Comparison of ENCODE assay signal across 17 mouse cellular contexts in genomic region chr5:15688874-15689658, GRCm38 (mm10). TPM values are rescaled to one million over a fixed set of nuclear protein-coding genes. Genes with fewer than 3 reads are reported as not detected.
DNase-seq lines count a peak whose midpoint lies in the region; ATAC-seq and TF ChIP-seq lines count a peak whose summit lies in the region.
"Not testable (repeated sequence)": the region's sequence is repeated elsewhere in the genome, so short reads cannot be mapped to it uniquely, and the experiment has no call there.
"Had no signal": no experiment of that assay in that cellular context is flagged by ENCODE, and none has a peak within 500 bp of the region (broad histone marks: within the 10 kb centered on the region; RNA-seq: fewer than 3 reads in every experiment).

No protein-coding gene starts in this region.

- TF ChIP-seq EP300 in heart, postnatal 0 days (IDR thresholded peaks at IDR 0.05; ENCODE audit: low read depth) = not testable (repeated sequence)

- not testable (repeated sequence) for H3K4me2 ChIP-seq in embryonic facial prominence, embryonic 12.5 days (replicated peaks); forebrain, embryonic 16.5 days (ENCODE audit: low read length); heart, postnatal 0 days (ENCODE audit: low read depth, low read length); intestine, embryonic 14.5 days (ENCODE audit: low read length); limb, embryonic 12.5 days; liver, embryonic 16.5 days (ENCODE audit: low read depth, low read length); midbrain, embryonic 13.5 days (replicated peaks); neural tube, embryonic 15.5 days

- not testable (repeated sequence) for H3K4me3 ChIP-seq in embryonic facial prominence, embryonic 12.5 days; forebrain, embryonic 16.5 days (replicated peaks; ENCODE audit: low read length); heart, postnatal 0 days (ENCODE audit: low read depth, low read length); intestine, embryonic 14.5 days (ENCODE audit: low read depth, low read length); limb, embryonic 12.5 days (replicated peaks); liver, embryonic 16.5 days (ENCODE audit: low read depth, low read length); midbrain, embryonic 13.5 days (replicated peaks); neural tube, embryonic 15.5 days (replicated peaks)

- DNase-seq in heart, postnatal 0 days (ENCODE audit: low spot score); intestine, embryonic 14.5 days (ENCODE audit: low spot score): not testable (repeated sequence)

- H3K4me1 ChIP-seq in embryonic facial prominence, embryonic 12.5 days; forebrain, embryonic 16.5 days (replicated peaks; ENCODE audit: control insufficient read depth, insufficient read depth, low read length); heart, postnatal 0 days (ENCODE audit: control insufficient read depth, insufficient read depth); intestine, embryonic 14.5 days (replicated peaks; ENCODE audit: control insufficient read depth, insufficient read depth, low read length); limb, embryonic 12.5 days (replicated peaks); liver, embryonic 16.5 days (ENCODE audit: control insufficient read depth, low read depth, low read length); midbrain, embryonic 13.5 days (replicated peaks); neural tube, embryonic 15.5 days: not testable (repeated sequence)

- H3K27ac ChIP-seq in embryonic facial prominence, embryonic 12.5 days; forebrain, embryonic 16.5 days (ENCODE audit: low read length); heart, postnatal 0 days (ENCODE audit: low read depth); intestine, embryonic 14.5 days (ENCODE audit: low read depth); limb, embryonic 12.5 days; liver, embryonic 16.5 days (ENCODE audit: low read length); midbrain, embryonic 13.5 days; neural tube, embryonic 15.5 days (replicated peaks): not testable (repeated sequence)

- H3K9me3 ChIP-seq in embryonic facial prominence, embryonic 12.5 days = peaks cover 12% of the 10 kb centered on the region; the same call in 1 of the 2 replicates
- not testable (repeated sequence) for H3K9me3 ChIP-seq in forebrain, embryonic 16.5 days (ENCODE audit: control insufficient read depth, low read length); heart, postnatal 0 days (replicated peaks; ENCODE audit: control insufficient read depth, low read length); intestine, embryonic 14.5 days (ENCODE audit: control insufficient read depth, low read length); liver, embryonic 16.5 days (replicated peaks; ENCODE audit: control insufficient read depth, low read length)
- H3K9me3 ChIP-seq in limb, embryonic 12.5 days = peaks cover 37% of the 10 kb centered on the region
- H3K9me3 ChIP-seq in midbrain, embryonic 13.5 days = peaks cover 29% of the 10 kb centered on the region
- peaks cover 26% of the 10 kb centered on the region for H3K9me3 ChIP-seq in neural tube, embryonic 15.5 days (replicated peaks)

- ATAC-seq in embryonic facial prominence, embryonic 12.5 days (ENCODE audit: insufficient number of reproducible peaks, insufficient read depth, low FRiP score, low TSS enrichment) = peak; percentile 82
- ATAC-seq in forebrain, embryonic 16.5 days = peak; percentile 40; the same call in 1 of the 2 replicates
- ATAC-seq in heart, postnatal 0 days (ENCODE audit: insufficient read depth, low read depth) = peak; percentile 58; the same call in 1 of the 2 replicates
- ATAC-seq in intestine, embryonic 14.5 days (replicated peaks; ENCODE audit: low FRiP score, low TSS enrichment, low read depth) = peak; percentile 80
- peak; percentile 82 for ATAC-seq in limb, embryonic 12.5 days (ENCODE audit: insufficient number of reproducible peaks, insufficient read depth, low FRiP score, low TSS enrichment, low read depth)
- ATAC-seq in liver, embryonic 16.5 days (ENCODE audit: low read depth) = peak; percentile 53
- peak; percentile 86 for ATAC-seq in midbrain, embryonic 13.5 days
- peak; percentile 83 for ATAC-seq in neural tube, embryonic 15.5 days (ENCODE audit: low FRiP score)

- not testable (repeated sequence) for H3K9ac ChIP-seq in embryonic facial prominence, embryonic 12.5 days; forebrain, embryonic 16.5 days (replicated peaks; ENCODE audit: low read depth, low read length); heart, postnatal 0 days (replicated peaks; ENCODE audit: low read depth, low read length); intestine, embryonic 14.5 days (ENCODE audit: low read length); limb, embryonic 12.5 days (replicated peaks); liver, embryonic 16.5 days (ENCODE audit: low read depth, low read length); midbrain, embryonic 13.5 days (replicated peaks); neural tube, embryonic 15.5 days (replicated peaks)

- not testable (repeated sequence) for H3K36me3 ChIP-seq in embryonic facial prominence, embryonic 12.5 days; forebrain, embryonic 16.5 days (ENCODE audit: control insufficient read depth, insufficient read depth); heart, postnatal 0 days (replicated peaks; ENCODE audit: control insufficient read depth, insufficient read depth, low read length); intestine, embryonic 14.5 days (ENCODE audit: control insufficient read depth, insufficient read depth, low read length); limb, embryonic 12.5 days; liver, embryonic 16.5 days (ENCODE audit: control insufficient read depth, insufficient read depth); midbrain, embryonic 13.5 days; neural tube, embryonic 15.5 days

- WGBS in embryonic facial prominence, embryonic 12.5 days = 71% methylated on average over 4 of the region's 4 CpGs
- WGBS in forebrain, embryonic 16.5 days = 64% methylated on average over 4 of the region's 4 CpGs
- WGBS in heart, postnatal 0 days = 44% methylated on average over 4 of the region's 4 CpGs
- 60% methylated on average over 4 of the region's 4 CpGs for WGBS in intestine, embryonic 14.5 days
- 67% methylated on average over 4 of the region's 4 CpGs for WGBS in limb, embryonic 12.5 days
- WGBS in liver, embryonic 16.5 days (ENCODE audit: insufficient replicate concordance) = 41% methylated on average over 4 of the region's 4 CpGs
- WGBS in midbrain, embryonic 13.5 days = 61% methylated on average over 4 of the region's 4 CpGs
- 68% methylated on average over 4 of the region's 4 CpGs for WGBS in neural tube, embryonic 15.5 days

- not testable (repeated sequence) for H3K27me3 ChIP-seq in embryonic facial prominence, embryonic 12.5 days; forebrain, embryonic 16.5 days (replicated peaks; ENCODE audit: control insufficient read depth, insufficient read depth, low read length); heart, postnatal 0 days (ENCODE audit: control insufficient read depth, insufficient read depth, low read length); intestine, embryonic 14.5 days (replicated peaks; ENCODE audit: control insufficient read depth, insufficient read depth, low read length); limb, embryonic 12.5 days; liver, embryonic 16.5 days (ENCODE audit: control insufficient read depth, insufficient read depth, low read depth, low read length); midbrain, embryonic 13.5 days; neural tube, embryonic 15.5 days (replicated peaks)

- TF ChIP-seq CTCF in heart, postnatal 0 days (IDR thresholded peaks at IDR 0.05; ENCODE audit: low read depth) = not testable (repeated sequence)

RNA-seq across cellular contexts. Expression of gene Speer4c, which starts 25.0 kb away (rescaled TPM):
- polyA plus RNA-seq in embryonic facial prominence, embryonic 12.5 days (2016; fragmentation: Nextera tagmentation; extraction: Ambion mirVana) = not detected in 2 replicates
- not detected in 2 replicates for polyA plus RNA-seq in forebrain, embryonic 16.5 days (2015; fragmentation: Nextera tagmentation; extraction: Ambion mirVana)
- total RNA-seq in heart, postnatal 0 days (2014; rRNA removed; ENCODE audit: low replicate concordance) = not detected in 2 replicates
- 0.12 and 0.15 TPM in 2 replicates for polyA plus RNA-seq in heart, postnatal 0 days (2015; fragmentation: Nextera tagmentation; extraction: Ambion mirVana)
- not detected in 2 replicates for polyA plus RNA-seq in intestine, embryonic 14.5 days (2014; fragmentation: Nextera tagmentation; extraction: Ambion mirVana)
- polyA plus RNA-seq in limb, embryonic 12.5 days (2016; fragmentation: Nextera tagmentation; extraction: Ambion mirVana) = not detected in 2 replicates
- polyA plus RNA-seq in liver, embryonic 16.5 days (2015; fragmentation: Nextera tagmentation; extraction: Ambion mirVana) = not detected in 2 replicates
- polyA plus RNA-seq in midbrain, embryonic 13.5 days (2015; fragmentation: Nextera tagmentation; extraction: Ambion mirVana) = not detected in 2 replicates
- polyA plus RNA-seq in neural tube, embryonic 15.5 days (2015; fragmentation: Nextera tagmentation; extraction: Ambion mirVana) = not detected in 2 replicates
- total RNA-seq: adrenal gland, postnatal 36 days; gastrocnemius, postnatal 4 days; heart, postnatal 14 days; layer of hippocampus, postnatal 25 days; left cerebral cortex, postnatal 25 days; megakaryocyte-erythroid progenitor cell, adult 5-6 weeks had no signal
- polyA plus RNA-seq: large intestine, adult 2 months; Patski had no signal

RNA-seq across cellular contexts. Expression of gene 4930572O03Rik, which starts 32.2 kb away (rescaled TPM):
- polyA plus RNA-seq in embryonic facial prominence, embryonic 12.5 days (2016; fragmentation: Nextera tagmentation; extraction: Ambion mirVana) = not detected in 2 replicates
- polyA plus RNA-seq in forebrain, embryonic 16.5 days (2015; fragmentation: Nextera tagmentation; extraction: Ambion mirVana) = not detected in 2 replicates
- not detected in 2 replicates for total RNA-seq in heart, postnatal 0 days (2014; rRNA removed; ENCODE audit: low replicate concordance)
- not detected in 2 replicates for polyA plus RNA-seq in heart, postnatal 0 days (2015; fragmentation: Nextera tagmentation; extraction: Ambion mirVana)
- polyA plus RNA-seq in intestine, embryonic 14.5 days (2014; fragmentation: Nextera tagmentation; extraction: Ambion mirVana) = not detected in 2 replicates
- not detected in 2 replicates for polyA plus RNA-seq in limb, embryonic 12.5 days (2016; fragmentation: Nextera tagmentation; extraction: Ambion mirVana)
- polyA plus RNA-seq in liver, embryonic 16.5 days (2015; fragmentation: Nextera tagmentation; extraction: Ambion mirVana) = not detected in 2 replicates
- polyA plus RNA-seq in midbrain, embryonic 13.5 days (2015; fragmentation: Nextera tagmentation; extraction: Ambion mirVana) = not detected in 2 replicates
- not detected in 2 replicates for polyA plus RNA-seq in neural tube, embryonic 15.5 days (2015; fragmentation: Nextera tagmentation; extraction: Ambion mirVana)
- total RNA-seq: adrenal gland, postnatal 36 days; gastrocnemius, postnatal 4 days; heart, postnatal 14 days; layer of hippocampus, postnatal 25 days; left cerebral cortex, postnatal 25 days; megakaryocyte-erythroid progenitor cell, adult 5-6 weeks had no signal
- polyA plus RNA-seq: large intestine, adult 2 months; Patski; thymus, postnatal 0 days had no signal
